ENCODE assay signal across 20 mouse cellular contexts in genomic region chrX:166789031-166789430, GRCm38 (mm10).
DNase-seq lines count a peak whose midpoint lies in the region; ATAC-seq lines count a peak whose summit lies in the region.
"Had no signal": no experiment of that assay in that cellular context is flagged by ENCODE, and none has a peak within 500 bp of the region (broad histone marks: within the 10 kb centered on the region; RNA-seq: fewer than 3 reads in every experiment).

No protein-coding gene starts in this region.

- no peaks in the 10 kb centered on the region for H3K9me3 ChIP-seq in embryonic facial prominence, embryonic 14.5 days (ENCODE audit: control insufficient read depth, low read length)
- H3K9me3 ChIP-seq in embryonic facial prominence, embryonic 10.5 days: no peaks in the 10 kb centered on the region
- H3K9me3 ChIP-seq in heart, embryonic 12.5 days (replicated peaks): no peaks in the 10 kb centered on the region
- H3K9me3 ChIP-seq: G1E; neural tube, embryonic 13.5 days had no signal

- peaks cover 4% of the 10 kb centered on the region; the same call in 1 of the 2 replicates for H3K27me3 ChIP-seq in embryonic facial prominence, embryonic 14.5 days (replicated peaks; ENCODE audit: control insufficient read depth, insufficient read depth, low read length)
- H3K27me3 ChIP-seq in embryonic facial prominence, embryonic 10.5 days (replicated peaks; ENCODE audit: low read depth, poor library complexity, severe bottlenecking): peaks cover 91% of the 10 kb centered on the region
- H3K27me3 ChIP-seq in heart, embryonic 12.5 days (replicated peaks): no peaks in the 10 kb centered on the region

- ATAC-seq in embryonic facial prominence, embryonic 14.5 days (ENCODE audit: low read depth): no peak
- ATAC-seq in heart, embryonic 12.5 days (ENCODE audit: insufficient number of reproducible peaks, low FRiP score): no peak
- ATAC-seq: CD4-positive, CD25-positive, alpha-beta regulatory T cell, adult 4 months; hindbrain, embryonic 16.5 days; liver, postnatal 0 days had no signal

- no peak overlapping the region for H3K9ac ChIP-seq in embryonic facial prominence, embryonic 14.5 days (ENCODE audit: low read depth, low read length)
- no peak overlapping the region for H3K9ac ChIP-seq in heart, embryonic 12.5 days
- H3K9ac ChIP-seq: liver, postnatal 0 days; neural tube, embryonic 13.5 days had no signal

- intact Hi-C loops in left cerebral cortex, postnatal 25 days (cut with DNase I): loop anchor here (5.0 kb wide), 1 partner anchor 117 kb away; no protein-coding TSS in a partner anchor

- H3K36me3 ChIP-seq in embryonic facial prominence, embryonic 14.5 days (ENCODE audit: control insufficient read depth, insufficient read depth, low read length): no peaks in the 10 kb centered on the region
- no peaks in the 10 kb centered on the region for H3K36me3 ChIP-seq in embryonic facial prominence, embryonic 10.5 days (replicated peaks)
- H3K36me3 ChIP-seq in heart, embryonic 12.5 days: no peaks in the 10 kb centered on the region
- H3K36me3 ChIP-seq: G1E; neural tube, embryonic 13.5 days had no signal

- no peak overlapping the region for H3K4me3 ChIP-seq in embryonic facial prominence, embryonic 14.5 days (ENCODE audit: low read depth, low read length)
- H3K4me3 ChIP-seq in embryonic facial prominence, embryonic 10.5 days: no peak overlapping the region
- no peak overlapping the region for H3K4me3 ChIP-seq in heart, embryonic 12.5 days
- H3K4me3 ChIP-seq: neural tube, embryonic 13.5 days had no signal

- WGBS in embryonic facial prominence, embryonic 14.5 days: 65% methylated on average over 3 of the region's 3 CpGs
- 69% methylated on average over 3 of the region's 3 CpGs for WGBS in embryonic facial prominence, embryonic 10.5 days
- WGBS in heart, embryonic 12.5 days: 81% methylated on average over 3 of the region's 3 CpGs

- DNase-seq in embryonic facial prominence, embryonic 14.5 days (ENCODE audit: low spot score): peak; percentile 9
- DNase-seq in embryonic facial prominence, embryonic 10.5 days (ENCODE audit: low spot score): no peak
- peak; percentile 13 to 14 for DNase-seq in heart, adult 18-20 months
- DNase-seq in left cerebral cortex, postnatal 25 days (ENCODE audit: low spot score in 2 of 2): peak; percentile 16 to 54
- DNase-seq in left cerebral cortex, adult 11 months (ENCODE audit: low spot score): no peak
- peak; percentile 40 for DNase-seq in retina, embryonic 14.5 days (ENCODE audit: low spot score)
- DNase-seq in adrenal gland, adult 2 months: no peak
- DNase-seq: adrenal gland, adult 8-10 months; cerebellum, adult 18-20 months; cerebellum, postnatal 36 days; kidney, adult 18-20 months; kidney, postnatal 25 days; liver, postnatal 0 days; right cerebral cortex, postnatal 4 days had no signal

- H3K4me1 ChIP-seq in embryonic facial prominence, embryonic 14.5 days (ENCODE audit: control insufficient read depth, insufficient read depth, low read length): no peaks in the 10 kb centered on the region
- no peaks in the 10 kb centered on the region for H3K4me1 ChIP-seq in embryonic facial prominence, embryonic 10.5 days
- H3K4me1 ChIP-seq in heart, embryonic 12.5 days (replicated peaks): no peaks in the 10 kb centered on the region
- H3K4me1 ChIP-seq: neural tube, embryonic 13.5 days had no signal

- H3K4me2 ChIP-seq in embryonic facial prominence, embryonic 14.5 days (ENCODE audit: low read depth, low read length): no peak overlapping the region
- no peak overlapping the region for H3K4me2 ChIP-seq in heart, embryonic 12.5 days
- H3K4me2 ChIP-seq: heart, embryonic 11.5 days; neural tube, embryonic 13.5 days had no signal

- H3K27ac ChIP-seq in embryonic facial prominence, embryonic 14.5 days (replicated peaks; ENCODE audit: low read depth, low read length): no peak overlapping the region
- no peak overlapping the region for H3K27ac ChIP-seq in embryonic facial prominence, embryonic 10.5 days (replicated peaks)
- H3K27ac ChIP-seq in heart, embryonic 12.5 days (ENCODE audit: poor library complexity, severe bottlenecking): no peak overlapping the region
- H3K27ac ChIP-seq: neural tube, embryonic 13.5 days had no signal

Comparison
In these comparisons a context has a peak if more than half of its experiments do, and no peak if none do; other contexts are left out.
1. DNase-seq: peak in embryonic facial prominence, embryonic 14.5 days (single experiment), heart, adult 18-20 months (2 of 2), left cerebral cortex, postnatal 25 days (2 of 2) and retina, embryonic 14.5 days (single experiment); none in embryonic facial prominence, embryonic 10.5 days (single experiment), left cerebral cortex, adult 11 months (single experiment) and adrenal gland, adult 2 months (single experiment).